Mouse (Mus musculus): ENCODE measurements around the gene Gnb3. TPM values are rescaled to one million over a fixed set of nuclear protein-coding genes. Genes with fewer than 3 reads are reported as not detected.

Gnb3 gene
- polyA plus RNA-seq, 2 experiments = 1.6 to 2.3 TPM

GRCm38 (mm10) chr6:124786756-124787420, 53.2 kb downstream of the Gnb3 start:
- no peak overlapping the region for H3K4me3 ChIP-seq (replicated peaks; ENCODE audit: low read length)
- TF ChIP-seq POLR2A (IDR thresholded peaks at IDR 0.05; ENCODE audit: borderline replicate concordance, extremely low read depth, insufficient read depth, insufficient read length) = no peak
- no peak overlapping the region for H3K27ac ChIP-seq (replicated peaks; ENCODE audit: low read depth, low read length)
- no peak overlapping the region for H3K4me2 ChIP-seq (replicated peaks; ENCODE audit: low read depth, low read length, severe bottlenecking)
- no peaks in the 10 kb centered on the region for H3K27me3 ChIP-seq (ENCODE audit: control insufficient read depth, insufficient read depth, low read length)
- H3K4me1 ChIP-seq (ENCODE audit: control insufficient read depth, insufficient read depth, low read length) = no peaks in the 10 kb centered on the region
- no peak for DNase-seq (ENCODE audit: low spot score)
- no peak overlapping the region for H3K9ac ChIP-seq (ENCODE audit: low read depth, low read length, severe bottlenecking)
- no peaks in the 10 kb centered on the region for H3K9me3 ChIP-seq (ENCODE audit: control insufficient read depth, low read length)
- no peaks in the 10 kb centered on the region for H3K36me3 ChIP-seq (ENCODE audit: control insufficient read depth, insufficient read depth, low read length)
- WGBS = 49% methylated on average over 8 of the region's 8 CpGs
- no peak for ATAC-seq (ENCODE audit: low FRiP score, low read depth)

Other genes with a start within 250 kb of the Gnb3 start
- 0.23 and 0.24 TPM in 2 replicates for gene C1s2, start 204.2 kb downstream of the Gnb3 start, polyA plus RNA-seq (2012; rRNA removed)
- gene C1s2, start 204.2 kb downstream of the Gnb3 start, polyA plus RNA-seq (2014; fragmentation: Nextera tagmentation; extraction: Ambion mirVana) = 0.10 TPM in 1 of 2 replicates, not detected in the other
- gene Lpcat3, start 177.2 kb downstream of the Gnb3 start, polyA plus RNA-seq (2012; rRNA removed) = 80.8 and 101 TPM in 2 replicates
- 49.3 and 51.7 TPM in 2 replicates for gene Lpcat3, start 177.2 kb downstream of the Gnb3 start, polyA plus RNA-seq (2014; fragmentation: Nextera tagmentation; extraction: Ambion mirVana)
- gene Emg1, start 128.1 kb downstream of the Gnb3 start, polyA plus RNA-seq (2012; rRNA removed) = 135 and 148 TPM in 2 replicates
- gene Emg1, start 128.1 kb downstream of the Gnb3 start, polyA plus RNA-seq (2014; fragmentation: Nextera tagmentation; extraction: Ambion mirVana) = 179 and 185 TPM in 2 replicates
- gene Phb2, start 127.9 kb downstream of the Gnb3 start, polyA plus RNA-seq (2012; rRNA removed) = 203 and 205 TPM in 2 replicates
- 295 and 296 TPM in 2 replicates for gene Phb2, start 127.9 kb downstream of the Gnb3 start, polyA plus RNA-seq (2014; fragmentation: Nextera tagmentation; extraction: Ambion mirVana)
- gene Ptpn6, start 101.6 kb downstream of the Gnb3 start, polyA plus RNA-seq (2012; rRNA removed) = 9.4 and 9.6 TPM in 2 replicates
- gene Ptpn6, start 101.6 kb downstream of the Gnb3 start, polyA plus RNA-seq (2014; fragmentation: Nextera tagmentation; extraction: Ambion mirVana) = 13.9 and 14.2 TPM in 2 replicates
- gene Grcc10, start 98.9 kb downstream of the Gnb3 start, polyA plus RNA-seq (2012; rRNA removed) = 285 and 290 TPM in 2 replicates
- gene Grcc10, start 98.9 kb downstream of the Gnb3 start, polyA plus RNA-seq (2014; fragmentation: Nextera tagmentation; extraction: Ambion mirVana) = 438 and 458 TPM in 2 replicates
- not detected in 2 replicates for gene Gm45234, start 84.3 kb downstream of the Gnb3 start, polyA plus RNA-seq (2012; rRNA removed)
- gene Gm45234, start 84.3 kb downstream of the Gnb3 start, polyA plus RNA-seq (2014; fragmentation: Nextera tagmentation; extraction: Ambion mirVana) = not detected in 2 replicates
- 102 and 141 TPM in 2 replicates for gene Atn1, start 83.8 kb downstream of the Gnb3 start, polyA plus RNA-seq (2012; rRNA removed)
- gene Atn1, start 83.8 kb downstream of the Gnb3 start, polyA plus RNA-seq (2014; fragmentation: Nextera tagmentation; extraction: Ambion mirVana) = 14.6 and 19.4 TPM in 2 replicates
- gene Eno2, start 70.6 kb downstream of the Gnb3 start, polyA plus RNA-seq (2012; rRNA removed) = 21.7 and 25.3 TPM in 2 replicates
- 6.0 and 10.2 TPM in 2 replicates for gene Eno2, start 70.6 kb downstream of the Gnb3 start, polyA plus RNA-seq (2014; fragmentation: Nextera tagmentation; extraction: Ambion mirVana)
- gene Lrrc23, start 60.5 kb downstream of the Gnb3 start, polyA plus RNA-seq (2012; rRNA removed) = 1.1 TPM in 2 replicates
- gene Lrrc23, start 60.5 kb downstream of the Gnb3 start, polyA plus RNA-seq (2014; fragmentation: Nextera tagmentation; extraction: Ambion mirVana) = 0.88 and 1.2 TPM in 2 replicates
- 9.8 and 11.1 TPM in 2 replicates for gene Spsb2, start 31.6 kb downstream of the Gnb3 start, polyA plus RNA-seq (2012; rRNA removed)
- gene Spsb2, start 31.6 kb downstream of the Gnb3 start, polyA plus RNA-seq (2014; fragmentation: Nextera tagmentation; extraction: Ambion mirVana) = 8.9 and 10.8 TPM in 2 replicates
- 636 and 744 TPM in 2 replicates for gene Tpi1, start 26.0 kb downstream of the Gnb3 start, polyA plus RNA-seq (2012; rRNA removed)
- gene Tpi1, start 26.0 kb downstream of the Gnb3 start, polyA plus RNA-seq (2014; fragmentation: Nextera tagmentation; extraction: Ambion mirVana) = 808 and 825 TPM in 2 replicates
- gene Usp5, start 10.8 kb downstream of the Gnb3 start, polyA plus RNA-seq (2012; rRNA removed) = 105 and 119 TPM in 2 replicates
- 115 and 120 TPM in 2 replicates for gene Usp5, start 10.8 kb downstream of the Gnb3 start, polyA plus RNA-seq (2014; fragmentation: Nextera tagmentation; extraction: Ambion mirVana)
- 141 and 164 TPM in 2 replicates for gene Cdca3, start 10.7 kb downstream of the Gnb3 start, polyA plus RNA-seq (2012; rRNA removed)
- 128 and 146 TPM in 2 replicates for gene Cdca3, start 10.7 kb downstream of the Gnb3 start, polyA plus RNA-seq (2014; fragmentation: Nextera tagmentation; extraction: Ambion mirVana)
- 339 and 401 TPM in 2 replicates for gene P3h3, start 17.5 kb upstream of the Gnb3 start, polyA plus RNA-seq (2012; rRNA removed)
- 57.5 and 67.6 TPM in 2 replicates for gene P3h3, start 17.5 kb upstream of the Gnb3 start, polyA plus RNA-seq (2014; fragmentation: Nextera tagmentation; extraction: Ambion mirVana)
- gene Gpr162, start 23.7 kb upstream of the Gnb3 start, polyA plus RNA-seq (2012; rRNA removed) = 7.5 and 10.8 TPM in 2 replicates
- gene Gpr162, start 23.7 kb upstream of the Gnb3 start, polyA plus RNA-seq (2014; fragmentation: Nextera tagmentation; extraction: Ambion mirVana) = 2.1 and 2.3 TPM in 2 replicates
- 0.23 and 0.26 TPM in 2 replicates for gene Cd4, start 47.9 kb upstream of the Gnb3 start, polyA plus RNA-seq (2012; rRNA removed)
- gene Cd4, start 47.9 kb upstream of the Gnb3 start, polyA plus RNA-seq (2014; fragmentation: Nextera tagmentation; extraction: Ambion mirVana) = 0.10 and 0.51 TPM in 2 replicates
- 2.3 and 3.2 TPM in 2 replicates for gene Lag3, start 71.4 kb upstream of the Gnb3 start, polyA plus RNA-seq (2012; rRNA removed)
- gene Lag3, start 71.4 kb upstream of the Gnb3 start, polyA plus RNA-seq (2014; fragmentation: Nextera tagmentation; extraction: Ambion mirVana) = 2.0 and 2.6 TPM in 2 replicates
- 1,126 and 1,778 TPM in 2 replicates for gene Ptms, start 79.8 kb upstream of the Gnb3 start, polyA plus RNA-seq (2012; rRNA removed)
- gene Ptms, start 79.8 kb upstream of the Gnb3 start, polyA plus RNA-seq (2014; fragmentation: Nextera tagmentation; extraction: Ambion mirVana) = 306 and 353 TPM in 2 replicates
- 407 and 471 TPM in 2 replicates for gene Mlf2, start 91.1 kb upstream of the Gnb3 start, polyA plus RNA-seq (2012; rRNA removed)
- gene Mlf2, start 91.1 kb upstream of the Gnb3 start, polyA plus RNA-seq (2014; fragmentation: Nextera tagmentation; extraction: Ambion mirVana) = 355 and 380 TPM in 2 replicates
- gene Cops7a, start 125.3 kb upstream of the Gnb3 start, polyA plus RNA-seq (2012; rRNA removed) = 215 and 251 TPM in 2 replicates
- gene Cops7a, start 125.3 kb upstream of the Gnb3 start, polyA plus RNA-seq (2014; fragmentation: Nextera tagmentation; extraction: Ambion mirVana) = 137 and 144 TPM in 2 replicates
- gene Pianp, start 156.4 kb upstream of the Gnb3 start, polyA plus RNA-seq (2012; rRNA removed) = 35.2 and 44.6 TPM in 2 replicates
- gene Pianp, start 156.4 kb upstream of the Gnb3 start, polyA plus RNA-seq (2014; fragmentation: Nextera tagmentation; extraction: Ambion mirVana) = 20.0 and 20.3 TPM in 2 replicates
- gene Zfp384, start 168.9 kb upstream of the Gnb3 start, polyA plus RNA-seq (2012; rRNA removed) = 103 and 130 TPM in 2 replicates
- gene Zfp384, start 168.9 kb upstream of the Gnb3 start, polyA plus RNA-seq (2014; fragmentation: Nextera tagmentation; extraction: Ambion mirVana) = 12.4 and 14.6 TPM in 2 replicates
- gene Ing4, start 199.5 kb upstream of the Gnb3 start, polyA plus RNA-seq (2012; rRNA removed) = 143 TPM in 2 replicates
- gene Ing4, start 199.5 kb upstream of the Gnb3 start, polyA plus RNA-seq (2014; fragmentation: Nextera tagmentation; extraction: Ambion mirVana) = 122 and 131 TPM in 2 replicates
- gene Acrbp, start 209.4 kb upstream of the Gnb3 start, polyA plus RNA-seq (2012; rRNA removed) = 28.9 and 31.3 TPM in 2 replicates
- gene Acrbp, start 209.4 kb upstream of the Gnb3 start, polyA plus RNA-seq (2014; fragmentation: Nextera tagmentation; extraction: Ambion mirVana) = 9.4 and 13.9 TPM in 2 replicates
- gene Lpar5, start 227.6 kb upstream of the Gnb3 start, polyA plus RNA-seq (2012; rRNA removed) = 3.9 and 5.0 TPM in 2 replicates
- 2.5 and 4.0 TPM in 2 replicates for gene Lpar5, start 227.6 kb upstream of the Gnb3 start, polyA plus RNA-seq (2014; fragmentation: Nextera tagmentation; extraction: Ambion mirVana)